Mouse (Mus musculus) heart, adult 2 months (tissue): ENCODE measurements around the gene Gys1. TPM values are rescaled to one million over a fixed set of nuclear protein-coding genes. Genes with fewer than 3 reads are reported as not detected.

Experiments used
- DNase-seq, 2 experiments: peaks; one replicate each; pipeline ENCODE4 v3.0.0; 2021
- H3K27ac ChIP-seq: fragments of 200-600 bp; 2 replicates; pipeline ENCODE4 v1.8.1; 2022
- H3K27me3 ChIP-seq: fragments of 200-500 bp; 2 replicates; pipeline ENCODE4 v1.6.1; 2012; ENCODE audit warnings: mild to moderate bottlenecking, low read length, inconsistent platforms, mixed read lengths; ENCODE audit not compliant: control insufficient read depth, insufficient read depth
- H3K36me3 ChIP-seq: fragments of 200-500 bp; 2 replicates; pipeline ENCODE4 v1.6.1; 2012; ENCODE audit warnings: low read length, inconsistent platforms; ENCODE audit not compliant: control insufficient read depth, insufficient read depth
- H3K4me1 ChIP-seq: fragments of 200-500 bp; 2 replicates; pipeline ENCODE4 v1.6.1; 2011; ENCODE audit warnings: low read length; ENCODE audit not compliant: control insufficient read depth, insufficient read depth
- H3K4me3 ChIP-seq: fragments of 200-600 bp; 2 replicates; pipeline ENCODE4 v1.8.1; 2022
- H3K79me2 ChIP-seq: fragments of 200-500 bp; replicated peaks from 2 replicates; pipeline ENCODE4 v1.6.1; 2012; ENCODE audit warnings: mild to moderate bottlenecking, inconsistent platforms, low read length, moderate library complexity, mixed read lengths; ENCODE audit not compliant: control insufficient read depth, insufficient read depth
- H3K9ac ChIP-seq: fragments of 200-500 bp; 2 replicates; pipeline ENCODE4 v1.6.1; 2012; ENCODE audit warnings: low read depth, mild to moderate bottlenecking, control low read depth, inconsistent platforms, low read length, mixed read lengths
- CTCF ChIP-seq: fragments of 200-600 bp; IDR thresholded peaks from 2 replicates; pipeline ENCODE4 v1.8.1; 2022; ENCODE audit warnings: antibody characterized with exemption, mild to moderate bottlenecking, moderate library complexity
- EP300 ChIP-seq: fragments of 200-500 bp; IDR thresholded peaks from 2 replicates; pipeline ENCODE4 v1.6.1; 2011; ENCODE audit warnings: low read depth, low read length, control low read depth; ENCODE audit not compliant: insufficient read depth
- POLR2A ChIP-seq: fragments of 200-500 bp; IDR thresholded peaks from 2 replicates; pipeline ENCODE4 v1.6.1; 2011; ENCODE audit warnings: mild to moderate bottlenecking, low read depth, low read length, control low read depth; ENCODE audit not compliant: insufficient read depth
- WGBS: fragments of 180-500 bp; shearing (Covaris S2); methylation state at CpG from one replicate; pipeline ENCODE4 v1.1.7; 2018; 5-methylcytosine and 5-hydroxymethylcytosine counted together
- intact Hi-C: fragments of 180-260 bp; cut with DNase I; formaldehyde crosslinking; loops from one replicate; pipeline ENCODE4 v1.15.1; 2025
- polyA plus RNA-seq: library from polyadenylated mRNA; depleted of rRNA; stranded (reverse); fragments of >200 nt; gene quantifications from 2 replicates; pipeline ENCODE4 v1.2.3, GENCODE M21; 2012
- total RNA-seq, 2 experiments: library from RNA; stranded (reverse); gene quantifications; 2 replicates each; pipeline ENCODE4 v1.2.3; 2021

Gys1 gene
- total and polyA plus RNA-seq, 3 experiments = 96.9 to 115 (median 111) TPM

DNA sequence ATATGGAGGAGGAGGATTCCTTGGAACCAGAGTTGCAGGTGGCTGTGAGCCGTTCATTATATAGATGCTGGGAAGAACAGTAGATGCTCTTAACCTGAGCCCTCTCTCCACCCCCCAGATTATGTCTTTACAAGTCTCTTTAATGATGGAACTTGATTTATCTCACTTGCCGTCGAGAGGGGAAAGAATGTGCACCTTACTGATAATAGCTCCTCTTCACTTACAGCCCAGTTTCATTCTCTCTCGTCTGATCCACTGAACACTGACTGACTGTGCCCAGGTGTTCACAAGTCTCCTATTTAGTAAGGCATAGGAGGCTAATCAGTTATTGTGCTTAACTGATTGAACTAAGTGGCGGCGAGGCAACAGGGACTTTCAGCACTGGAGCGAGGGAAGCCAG is 54.9 kb downstream of the Gys1 start:
- intact Hi-C loops = no loop called here
- TF ChIP-seq POLR2A (no peak), CTCF (no peak)

DNA sequence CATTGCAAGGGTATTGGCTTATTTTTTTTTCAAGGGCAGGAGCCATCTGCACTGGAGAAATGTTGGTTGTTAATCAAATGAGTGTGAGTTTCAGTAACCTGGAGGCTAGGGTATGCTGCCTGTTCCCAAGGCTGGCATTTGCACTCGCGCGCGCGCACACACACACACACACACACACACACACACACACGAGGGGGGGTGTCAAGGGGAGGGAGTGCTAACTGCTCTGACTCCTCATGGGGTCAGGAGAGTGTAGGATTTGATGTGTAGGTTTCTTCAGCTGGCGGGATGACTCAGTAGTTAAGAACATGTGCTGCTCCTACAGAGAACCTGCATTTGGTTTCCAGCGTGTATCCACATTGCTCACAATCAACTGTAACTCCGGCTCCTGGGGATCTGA is 56.2 kb downstream of the Gys1 start:
- intact Hi-C loops = no loop called here
- peaks cover 4% of the 10 kb centered on the region for H3K4me1 ChIP-seq
- H3K27ac ChIP-seq = peak overlapping the region; percentile 41; the same call in 1 of the 2 replicates
- no peak overlapping the region for H3K9ac ChIP-seq
- no peaks in the 10 kb centered on the region for H3K79me2 ChIP-seq
- no peak for DNase-seq
- H3K4me3 ChIP-seq = no peak overlapping the region
- TF ChIP-seq EP300 (no peak), POLR2A (no peak), CTCF (no peak)
- H3K36me3 ChIP-seq = no peaks in the 10 kb centered on the region
- H3K27me3 ChIP-seq = no peaks in the 10 kb centered on the region
- 54% methylated on average over 9 of the region's 9 CpGs for WGBS

More for the DNA sequence above, 54.9 kb downstream of the Gys1 start:
- Histone ChIP-seq H3K27ac (no peak overlapping the region), H3K36me3 (no peaks in the 10 kb centered on the region), H3K9ac (no peak overlapping the region), H3K4me1 (peaks cover 4% of the 10 kb centered on the region), H3K4me3 (no peak overlapping the region), H3K79me2 (no peaks in the 10 kb centered on the region), H3K27me3 (no peaks in the 10 kb centered on the region)
- no peak for DNase-seq
- 73% methylated on average over 7 of the region's 7 CpGs for WGBS

DNA sequence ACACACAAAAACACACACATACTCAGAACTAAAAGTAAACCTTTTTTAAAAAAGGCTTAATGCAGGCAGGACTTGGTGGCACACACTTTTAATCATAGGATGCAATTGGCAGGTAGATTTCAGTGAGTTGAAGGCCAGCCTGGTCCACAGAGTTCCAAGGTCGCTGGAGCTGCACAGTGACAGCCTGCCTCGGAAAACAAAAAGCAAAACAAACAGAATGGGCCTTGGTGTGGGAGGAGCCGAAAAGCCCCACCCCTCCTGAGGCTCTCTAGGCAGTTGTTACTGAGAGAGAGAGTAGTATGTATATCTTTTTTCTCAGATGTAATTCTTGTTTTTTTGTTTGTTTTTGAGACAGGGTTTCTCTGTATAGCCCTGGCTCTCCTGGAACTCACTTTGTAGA is 56.6 kb downstream of the Gys1 start:
- H3K27me3 ChIP-seq = no peaks in the 10 kb centered on the region
- H3K9ac ChIP-seq = no peak overlapping the region
- no peak for DNase-seq
- H3K36me3 ChIP-seq = no peaks in the 10 kb centered on the region
- TF ChIP-seq EP300 = no peak
- 0 out of 2 replicates have a peak, but pooled peaks have one; percentile 8 for TF ChIP-seq POLR2A
- peak overlapping the region; percentile 41; the same call in 1 of the 2 replicates for H3K27ac ChIP-seq
- H3K4me1 ChIP-seq = peaks cover 4% of the 10 kb centered on the region
- intact Hi-C loops = no loop called here
- no peaks in the 10 kb centered on the region for H3K79me2 ChIP-seq
- no peak overlapping the region for H3K4me3 ChIP-seq
- WGBS = 15% methylated on average over 3 of the region's 3 CpGs

DNA sequence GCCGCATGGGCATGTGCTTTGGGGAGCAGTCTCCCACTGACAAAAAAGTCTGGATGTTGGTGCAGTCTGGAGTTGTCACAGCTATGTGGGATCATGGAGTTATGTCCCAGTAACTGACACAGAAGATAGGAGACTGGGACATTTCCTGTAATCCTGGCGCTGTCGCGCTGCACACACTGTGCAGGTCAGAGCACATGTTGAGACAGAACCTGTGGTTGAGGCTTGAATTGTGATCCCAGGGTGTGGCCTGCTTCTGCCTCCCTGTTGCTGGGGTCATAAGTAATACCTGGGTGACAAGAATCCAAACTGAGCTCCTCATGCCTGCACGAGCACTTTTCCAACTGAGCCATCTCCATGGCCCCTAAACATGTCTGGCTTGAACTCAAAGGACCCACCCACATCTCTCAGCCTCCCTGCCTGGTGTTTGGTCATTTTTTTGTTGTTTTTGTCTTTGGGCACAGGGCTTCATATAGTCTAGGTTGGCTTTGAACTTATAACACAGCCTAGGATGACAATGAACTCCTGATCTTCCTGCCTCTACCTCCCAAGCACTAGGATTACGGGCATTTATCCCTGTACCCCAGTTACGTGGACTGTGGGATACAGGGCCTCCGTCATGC is 57.7 kb downstream of the Gys1 start:
- intact Hi-C loops = loop anchor here (2.0 kb wide), 1 partner anchor 32 kb away; no protein-coding TSS in a partner anchor
- Histone ChIP-seq H3K4me1 (peaks cover 4% of the 10 kb centered on the region), H3K4me3 (no peak overlapping the region), H3K27ac (peak overlapping the region; percentile 82), H3K79me2 (no peaks in the 10 kb centered on the region), H3K36me3 (no peaks in the 10 kb centered on the region), H3K27me3 (no peaks in the 10 kb centered on the region), H3K9ac (no peak overlapping the region)
- no peak for TF ChIP-seq CTCF
- TF ChIP-seq POLR2A = no peak
- TF ChIP-seq EP300 = no peak
- DNase-seq = no peak
- 93% methylated on average over 8 of the region's 8 CpGs for whole genome bisulfite sequencing

DNA sequence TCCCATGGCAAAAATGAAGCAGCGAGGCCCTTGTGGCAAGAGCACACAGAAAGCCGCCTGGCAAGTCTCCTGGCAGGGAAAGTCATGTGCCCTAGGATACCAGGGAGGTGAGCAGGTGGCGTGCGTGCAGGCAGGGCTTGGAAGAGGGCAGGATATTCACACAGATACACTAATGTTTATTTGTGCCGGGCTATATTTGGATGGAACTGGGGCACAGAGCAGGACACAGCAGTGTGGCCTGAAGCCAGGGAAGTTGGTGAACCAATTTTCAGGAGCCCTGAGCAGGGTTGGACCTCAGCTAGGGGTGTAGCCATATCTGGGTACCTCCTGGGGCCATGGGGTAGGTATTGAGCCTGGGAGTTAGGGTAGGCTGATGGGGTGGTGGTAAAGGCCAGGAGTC is 58.3 kb downstream of the Gys1 start:
- Histone ChIP-seq H3K4me1 (peaks cover 4% of the 10 kb centered on the region), H3K36me3 (no peaks in the 10 kb centered on the region), H3K27me3 (no peaks in the 10 kb centered on the region), H3K4me3 (no peak overlapping the region), H3K27ac (peak overlapping the region; percentile 82), H3K9ac (no peak overlapping the region), H3K79me2 (no peaks in the 10 kb centered on the region)
- DNase-seq = peak; percentile 52 to 62
- peak; percentile 58; the same call in 1 of the 2 replicates for TF ChIP-seq EP300
- TF ChIP-seq CTCF = no peak
- TF ChIP-seq POLR2A = no peak
- intact Hi-C loops = loop anchor here (2.0 kb wide), 1 partner anchor 32 kb away; no protein-coding TSS in a partner anchor
- 57% methylated on average over 5 of the region's 5 CpGs for WGBS

DNA sequence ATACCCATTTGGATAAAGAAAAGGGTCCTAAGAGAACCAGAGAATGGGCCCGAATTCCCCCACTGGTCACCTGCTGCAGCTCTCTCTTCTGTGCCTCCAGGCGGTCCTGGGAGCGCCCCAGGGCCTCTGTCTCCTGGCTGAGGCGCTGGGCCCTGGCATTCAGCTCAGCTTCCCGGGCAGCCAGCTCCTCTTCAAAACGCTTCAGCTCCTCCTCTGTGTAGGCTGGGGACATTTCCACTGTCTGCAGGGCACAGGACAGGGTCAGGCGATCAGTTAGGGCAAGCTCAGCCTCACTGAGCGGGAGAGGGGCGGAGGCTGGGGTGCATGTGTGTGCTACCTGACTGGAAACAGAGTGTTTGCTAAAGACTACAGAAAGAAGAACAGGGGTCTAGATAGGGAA is 59.9 kb downstream of the Gys1 start:
- H3K9ac ChIP-seq = no peak overlapping the region
- 68% methylated on average over 9 of the region's 9 CpGs for WGBS
- H3K4me1 ChIP-seq = peaks cover 2% of the 10 kb centered on the region
- H3K4me3 ChIP-seq = no peak overlapping the region
- no peaks in the 10 kb centered on the region for H3K27me3 ChIP-seq
- intact Hi-C loops = loop anchor here (2.0 kb wide), 1 partner anchor 14 kb away; no protein-coding TSS in a partner anchor
- H3K36me3 ChIP-seq = no peaks in the 10 kb centered on the region
- DNase-seq = peak; percentile 46 to 59
- no peaks in the 10 kb centered on the region for H3K79me2 ChIP-seq
- no peak for TF ChIP-seq POLR2A
- TF ChIP-seq EP300 = no peak
- no peak for TF ChIP-seq CTCF
- peak overlapping the region; percentile 82 for H3K27ac ChIP-seq
